Mouse (Mus musculus): ENCODE data around the gene Adgra1. TPM values are rescaled to one million over a fixed set of nuclear protein-coding genes. Genes with fewer than 3 reads are reported as not detected.

Adgra1 gene
- polyA plus RNA-seq, 1 experiment from 2014 or later = 24.2 TPM

GRCm38 (mm10) chr7:139810036-139810435 is 23.9 kb upstream of the Adgra1 start:
- Histone ChIP-seq H3K9me3 (ENCODE audit: control insufficient read depth, low read length) (no peaks in the 10 kb centered on the region), H3K36me3 (ENCODE audit: control insufficient read depth, insufficient read depth, low read length) (no peaks in the 10 kb centered on the region), H3K4me1 (ENCODE audit: control insufficient read depth, insufficient read depth, low read length) (peaks cover 6% of the 10 kb centered on the region; the same call in 1 of the 2 replicates), H3K27me3 (ENCODE audit: control insufficient read depth, insufficient read depth, low read length) (no peaks in the 10 kb centered on the region), H3K4me2 (ENCODE audit: low read length) (no peak overlapping the region), H3K4me3 (replicated peaks; ENCODE audit: low read depth, low read length) (no peak overlapping the region), H3K27ac (replicated peaks; ENCODE audit: low read depth, low read length) (no peak overlapping the region), H3K9ac (replicated peaks; ENCODE audit: low read length) (no peak overlapping the region)
- DNase-seq (no peak), ATAC-seq (ENCODE audit: low FRiP score, low TSS enrichment) (no peak)
- 78% methylated on average over 6 of the region's 6 CpGs for WGBS

GRCm38 (mm10) chr7:139811706-139812105 is 22.3 kb upstream of the Adgra1 start:
- no peak overlapping the region for H3K4me3 ChIP-seq (replicated peaks; ENCODE audit: low read depth, low read length)
- H3K36me3 ChIP-seq (ENCODE audit: control insufficient read depth, insufficient read depth, low read length) = no peaks in the 10 kb centered on the region
- ATAC-seq (ENCODE audit: low FRiP score, low TSS enrichment) (no peak), DNase-seq (no peak)
- WGBS = 91% methylated on average over 7 of the region's 7 CpGs
- H3K9me3 ChIP-seq (ENCODE audit: control insufficient read depth, low read length) = no peaks in the 10 kb centered on the region
- no peaks in the 10 kb centered on the region for H3K27me3 ChIP-seq (ENCODE audit: control insufficient read depth, insufficient read depth, low read length)
- H3K27ac ChIP-seq (replicated peaks; ENCODE audit: low read depth, low read length) = no peak overlapping the region
- peaks cover 1% of the 10 kb centered on the region; the same call in 1 of the 2 replicates for H3K4me1 ChIP-seq (ENCODE audit: control insufficient read depth, insufficient read depth, low read length)
- H3K4me2 ChIP-seq (ENCODE audit: low read length) = no peak overlapping the region
- no peak overlapping the region for H3K9ac ChIP-seq (replicated peaks; ENCODE audit: low read length)

GRCm38 (mm10) chr7:139813577-139814207 is 20.3 kb upstream of the Adgra1 start:
- Histone ChIP-seq H3K9me3 (ENCODE audit: control insufficient read depth, low read length) (no peaks in the 10 kb centered on the region), H3K27me3 (ENCODE audit: control insufficient read depth, insufficient read depth, low read length) (no peaks in the 10 kb centered on the region), H3K27ac (replicated peaks; ENCODE audit: low read depth, low read length) (no peak overlapping the region), H3K36me3 (ENCODE audit: control insufficient read depth, insufficient read depth, low read length) (no peaks in the 10 kb centered on the region), H3K4me3 (replicated peaks; ENCODE audit: low read depth, low read length) (no peak overlapping the region), H3K9ac (replicated peaks; ENCODE audit: low read length) (no peak overlapping the region), H3K4me1 (ENCODE audit: control insufficient read depth, insufficient read depth, low read length) (no peaks in the 10 kb centered on the region), H3K4me2 (ENCODE audit: low read length) (no peak overlapping the region)
- WGBS = 90% methylated on average over 6 of the region's 6 CpGs
- DNase-seq = no peak
- no peak for ATAC-seq (ENCODE audit: low FRiP score, low TSS enrichment)

GRCm38 (mm10) chr7:139822301-139823010 is 11.5 kb upstream of the Adgra1 start:
- 85% methylated on average over 12 of the region's 12 CpGs for whole genome bisulfite sequencing
- no peak overlapping the region for H3K9ac ChIP-seq (replicated peaks; ENCODE audit: low read length)
- no peak overlapping the region for H3K4me3 ChIP-seq (replicated peaks; ENCODE audit: low read depth, low read length)
- H3K27ac ChIP-seq (replicated peaks; ENCODE audit: low read depth, low read length) = no peak overlapping the region
- no peaks in the 10 kb centered on the region for H3K36me3 ChIP-seq (ENCODE audit: control insufficient read depth, insufficient read depth, low read length)
- no peaks in the 10 kb centered on the region for H3K9me3 ChIP-seq (ENCODE audit: control insufficient read depth, low read length)
- ATAC-seq (ENCODE audit: low FRiP score, low TSS enrichment) = no peak
- DNase-seq = no peak
- no peaks in the 10 kb centered on the region for H3K4me1 ChIP-seq (ENCODE audit: control insufficient read depth, insufficient read depth, low read length)
- no peaks in the 10 kb centered on the region for H3K27me3 ChIP-seq (ENCODE audit: control insufficient read depth, insufficient read depth, low read length)
- H3K4me2 ChIP-seq (ENCODE audit: low read length) = no peak overlapping the region

- Histone ChIP-seq H3K27me3 (ENCODE audit: control insufficient read depth, insufficient read depth, low read length) (no peaks in the 10 kb centered on the region), H3K36me3 (ENCODE audit: control insufficient read depth, insufficient read depth, low read length) (no peaks in the 10 kb centered on the region), H3K4me3 (replicated peaks; ENCODE audit: low read depth, low read length) (no peak overlapping the region), H3K27ac (replicated peaks; ENCODE audit: low read depth, low read length) (no peak overlapping the region), H3K9ac (replicated peaks; ENCODE audit: low read length) (no peak overlapping the region), H3K4me2 (ENCODE audit: low read length) (no peak overlapping the region), H3K9me3 (ENCODE audit: control insufficient read depth, low read length) (no peaks in the 10 kb centered on the region), H3K4me1 (ENCODE audit: control insufficient read depth, insufficient read depth, low read length) (peaks cover 9% of the 10 kb centered on the region; the same call in 1 of the 2 replicates)
- ATAC-seq (ENCODE audit: low FRiP score, low TSS enrichment) (no peak), DNase-seq (peak; percentile 21)
- WGBS = 18% methylated on average over 9 of the region's 9 CpGs
Measured at GRCm38 (mm10) chr7:139827687-139828086, 6.3 kb upstream of the Adgra1 start.

GRCm38 (mm10) chr7:139833532-139833931 is 442 bp upstream of the Adgra1 start:
- DNase-seq (no peak), ATAC-seq (ENCODE audit: low FRiP score, low TSS enrichment) (no peak)
- Histone ChIP-seq H3K27me3 (ENCODE audit: control insufficient read depth, insufficient read depth, low read length) (no peaks in the 10 kb centered on the region), H3K36me3 (ENCODE audit: control insufficient read depth, insufficient read depth, low read length) (no peaks in the 10 kb centered on the region), H3K27ac (replicated peaks; ENCODE audit: low read depth, low read length) (peak overlapping the region; percentile 82), H3K4me2 (ENCODE audit: low read length) (peak overlapping the region; percentile 65), H3K9me3 (ENCODE audit: control insufficient read depth, low read length) (no peaks in the 10 kb centered on the region), H3K4me3 (replicated peaks; ENCODE audit: low read depth, low read length) (peak overlapping the region; percentile 39), H3K4me1 (ENCODE audit: control insufficient read depth, insufficient read depth, low read length) (peaks cover 55% of the 10 kb centered on the region), H3K9ac (replicated peaks; ENCODE audit: low read length) (peak overlapping the region; percentile 47; the same call in 1 of the 2 replicates)
- 26% methylated on average over 5 of the region's 5 CpGs for WGBS

- 16% methylated on average over 15 of the region's 15 CpGs for WGBS
- Histone ChIP-seq H3K9me3 (ENCODE audit: control insufficient read depth, low read length) (no peaks in the 10 kb centered on the region), H3K27me3 (ENCODE audit: control insufficient read depth, insufficient read depth, low read length) (no peaks in the 10 kb centered on the region), H3K4me3 (replicated peaks; ENCODE audit: low read depth, low read length) (peak overlapping the region; percentile 39), H3K4me2 (ENCODE audit: low read length) (peak overlapping the region; percentile 65), H3K27ac (replicated peaks; ENCODE audit: low read depth, low read length) (peak overlapping the region; percentile 82), H3K36me3 (ENCODE audit: control insufficient read depth, insufficient read depth, low read length) (peaks cover under 1% of the 10 kb centered on the region; the same call in 1 of the 2 replicates), H3K4me1 (ENCODE audit: control insufficient read depth, insufficient read depth, low read length) (peaks cover 47% of the 10 kb centered on the region), H3K9ac (replicated peaks; ENCODE audit: low read length) (peak overlapping the region; percentile 39)
- ATAC-seq (ENCODE audit: low FRiP score, low TSS enrichment) = peak; percentile 66
- DNase-seq = peak; percentile 82
Measured at GRCm38 (mm10) chr7:139835140-139836131, 1.5 kb downstream of the Adgra1 start.

- Histone ChIP-seq H3K27me3 (ENCODE audit: control insufficient read depth, insufficient read depth, low read length) (no peaks in the 10 kb centered on the region), H3K4me1 (ENCODE audit: control insufficient read depth, insufficient read depth, low read length) (peaks cover 23% of the 10 kb centered on the region), H3K9me3 (ENCODE audit: control insufficient read depth, low read length) (no peaks in the 10 kb centered on the region), H3K36me3 (ENCODE audit: control insufficient read depth, insufficient read depth, low read length) (peaks cover 11% of the 10 kb centered on the region), H3K27ac (replicated peaks; ENCODE audit: low read depth, low read length) (no peak overlapping the region), H3K9ac (replicated peaks; ENCODE audit: low read length) (no peak overlapping the region), H3K4me2 (ENCODE audit: low read length) (no peak overlapping the region), H3K4me3 (replicated peaks; ENCODE audit: low read depth, low read length) (no peak overlapping the region)
- 91% methylated on average over 11 of the region's 11 CpGs for WGBS
- no peak for DNase-seq
- no peak for ATAC-seq (ENCODE audit: low FRiP score, low TSS enrichment)
Measured at GRCm38 (mm10) chr7:139840443-139841168, 6.6 kb downstream of the Adgra1 start.
